Mouse (Mus musculus) thymus, adult 2 months (tissue): ENCODE measurements around the gene Plxnb2.

ENCODE experiments used
- CTCF ChIP-seq: fragments of 200-500 bp; IDR thresholded peaks from 2 replicates; pipeline ENCODE4 v1.5.1; 2012; ENCODE audit warnings: mild to moderate bottlenecking, control low read depth, low read length, moderate library complexity, borderline replicate concordance; ENCODE audit not compliant: control insufficient read depth, poor library complexity, insufficient read depth; ENCODE audit errors: extremely low read depth
- POLR2A ChIP-seq: fragments of 200-500 bp; IDR thresholded peaks from 2 replicates; pipeline ENCODE4 v1.6.1; 2012; ENCODE audit warnings: mild to moderate bottlenecking, low read length, control low read depth, moderate library complexity; ENCODE audit not compliant: control insufficient read depth, poor library complexity, insufficient read depth; ENCODE audit errors: extremely low read depth

GRCm38 (mm10) chr15:89127364-89127940 lies 53.1 kb downstream of the Plxnb2 start:
- TF ChIP-seq POLR2A (no peak), CTCF (no peak)
